ENCODE assay signal across 8 mouse cellular contexts in genomic region chr9:106452351-106452750, GRCm38 (mm10). TPM values are rescaled to one million over a fixed set of nuclear protein-coding genes. Genes with fewer than 3 reads are reported as not detected.
DNase-seq lines count a peak whose midpoint lies in the region; ATAC-seq and TF ChIP-seq lines count a peak whose summit lies in the region.
"Had no signal": no experiment of that assay in that cellular context is flagged by ENCODE, and none has a peak within 500 bp of the region (broad histone marks: within the 10 kb centered on the region; RNA-seq: fewer than 3 reads in every experiment).

No protein-coding gene starts in this region.

- peaks cover 34% of the 10 kb centered on the region for H3K79me2 ChIP-seq in myocyte (ENCODE audit: control insufficient read depth, insufficient read depth)

- no peak for ATAC-seq in forebrain, embryonic 11.5 days (replicated peaks; ENCODE audit: low FRiP score)
- no peak for ATAC-seq in intestine, embryonic 15.5 days

- TF ChIP-seq CTCF in layer of hippocampus, adult 2 months (conservative IDR thresholded peaks at IDR 0.05): no peak

- WGBS in forebrain, embryonic 11.5 days: 20% methylated on average over 6 of the region's 6 CpGs
- WGBS in intestine, embryonic 15.5 days: 37% methylated on average over 6 of the region's 6 CpGs

- H3K27me3 ChIP-seq in forebrain, embryonic 11.5 days (ENCODE audit: control insufficient read depth, insufficient read depth, low read length): no peaks in the 10 kb centered on the region
- H3K27me3 ChIP-seq in intestine, embryonic 15.5 days (replicated peaks): no peaks in the 10 kb centered on the region
- H3K27me3 ChIP-seq in myocyte (ENCODE audit: control insufficient read depth, insufficient read depth, insufficient read length): no peaks in the 10 kb centered on the region

- peak overlapping the region; percentile 97; the same call in 1 of the 2 replicates for H3K27ac ChIP-seq in layer of hippocampus, adult 2 months
- H3K27ac ChIP-seq in forebrain, embryonic 11.5 days (ENCODE audit: low read depth, low read length): peak overlapping the region; percentile 89
- no peak overlapping the region for H3K27ac ChIP-seq in intestine, embryonic 15.5 days

- peak overlapping the region; percentile 98 for H3K9ac ChIP-seq in forebrain, embryonic 11.5 days (ENCODE audit: low read length)
- H3K9ac ChIP-seq in intestine, embryonic 15.5 days: no peak overlapping the region

- H3K9me3 ChIP-seq in forebrain, embryonic 11.5 days (ENCODE audit: control insufficient read depth, low read length): no peaks in the 10 kb centered on the region
- H3K9me3 ChIP-seq in intestine, embryonic 15.5 days: no peaks in the 10 kb centered on the region

- no peak for TF ChIP-seq POLR2A in myocyte (IDR thresholded peaks at IDR 0.05; ENCODE audit: insufficient read length, low read depth)

- peak overlapping the region; percentile 73 for H3K4me2 ChIP-seq in forebrain, embryonic 11.5 days (ENCODE audit: low read depth, low read length, severe bottlenecking)
- H3K4me2 ChIP-seq in intestine, embryonic 15.5 days (replicated peaks): peak overlapping the region; percentile 93
- peak overlapping the region; percentile 93 for H3K4me2 ChIP-seq in myocyte (ENCODE audit: low read depth)

- H3K36me3 ChIP-seq in forebrain, embryonic 11.5 days (ENCODE audit: control insufficient read depth, insufficient read depth, low read length): no peaks in the 10 kb centered on the region
- H3K36me3 ChIP-seq in intestine, embryonic 15.5 days: no peaks in the 10 kb centered on the region
- H3K36me3 ChIP-seq in myocyte (ENCODE audit: control insufficient read depth, insufficient read depth): no peaks in the 10 kb centered on the region

- no peak for DNase-seq in layer of hippocampus, adult 2 months (ENCODE audit: low spot score in 2 of 2)
- no peak for DNase-seq in layer of hippocampus, adult 18-20 months (ENCODE audit: low spot score in 2 of 2)
- no peak for DNase-seq in forebrain, embryonic 11.5 days (ENCODE audit: low spot score)
- no peak for DNase-seq in thymus, adult 18-20 months
- DNase-seq in spleen, postnatal 4 days (ENCODE audit: low spot score in 2 of 2): no peak

- H3ac ChIP-seq in myocyte (ENCODE audit: control insufficient read depth, insufficient read length): no peak overlapping the region

- H3K4me1 ChIP-seq in forebrain, embryonic 11.5 days (replicated peaks; ENCODE audit: control insufficient read depth, insufficient read depth, low read length): peaks cover 46% of the 10 kb centered on the region
- peaks cover 81% of the 10 kb centered on the region for H3K4me1 ChIP-seq in intestine, embryonic 15.5 days (replicated peaks)

- H3K4me3 ChIP-seq in layer of hippocampus, adult 2 months: peak overlapping the region; percentile 71; the same call in 1 of the 2 replicates
- peak overlapping the region; percentile 85 for H3K4me3 ChIP-seq in forebrain, embryonic 11.5 days (ENCODE audit: low read depth, low read length)
- H3K4me3 ChIP-seq in intestine, embryonic 15.5 days (replicated peaks): peak overlapping the region; percentile 66; the same call in 1 of the 2 replicates
- peak overlapping the region; percentile 75 for H3K4me3 ChIP-seq in myocyte

TF ChIP-seq in myocyte, 11 proteins besides CTCF, POLR2A, EP300 and RAD21:
- no peak for TF ChIP-seq E2F4 (IDR thresholded peaks at IDR 0.05; ENCODE audit: insufficient read depth)
- TF ChIP-seq USF1 (IDR thresholded peaks at IDR 0.05; ENCODE audit: low read depth): no peak
- TF ChIP-seq CEBPB (IDR thresholded peaks at IDR 0.05; ENCODE audit: insufficient read depth, poor library complexity, severe bottlenecking): no peak
- no peak for TF ChIP-seq MYOD1 (IDR thresholded peaks at IDR 0.05; ENCODE audit: control insufficient read depth in 1 of 3, insufficient read length in 2 of 3, low read depth in 2 of 3)
- TF ChIP-seq POLR2AphosphoS2 (IDR thresholded peaks at IDR 0.05; ENCODE audit: insufficient read length, low read depth): no peak
- no peak for TF ChIP-seq TCF3 (IDR thresholded peaks at IDR 0.05; ENCODE audit: insufficient read length, low read depth)
- no peak for TF ChIP-seq MAX (IDR thresholded peaks at IDR 0.05; ENCODE audit: low read depth)
- TF ChIP-seq REST (IDR thresholded peaks at IDR 0.05; ENCODE audit: insufficient read depth, insufficient read length): no peak
- TF ChIP-seq MYOG (IDR thresholded peaks at IDR 0.05; ENCODE audit: control insufficient read depth in 1 of 3, insufficient read depth in 1 of 3, insufficient read length in 2 of 3, low read depth in 2 of 3): no peak
- no peak for TF ChIP-seq TCF12 (IDR thresholded peaks at IDR 0.05; ENCODE audit: insufficient read depth, poor library complexity, severe bottlenecking)
- no peak for TF ChIP-seq SRF (IDR thresholded peaks at IDR 0.05; ENCODE audit: control insufficient read depth, insufficient read length, low read depth)

RNA-seq across cellular contexts. Expression of gene Pcbp4, which starts 0.7 kb away (rescaled TPM):
- 100 to 1,000 TPM; 187 to 205 TPM for total RNA-seq in layer of hippocampus, adult 2 months (2021)
- 100 to 1,000 TPM; 186 to 198 TPM for total RNA-seq in layer of hippocampus, adult 18-20 months (2021)
- polyA plus RNA-seq in forebrain, embryonic 11.5 days (2014; fragmentation: Nextera tagmentation; extraction: Ambion mirVana): 300 and 309 TPM in 2 replicates
- polyA plus RNA-seq in intestine, embryonic 15.5 days (2015; fragmentation: Nextera tagmentation; extraction: Ambion mirVana): 43.7 and 49.5 TPM in 2 replicates
- 274 TPM for polyA plus RNA-seq in myocyte (2012; fragmentation: generic; extraction: Trizol)

RNA-seq across cellular contexts. Expression of gene Abhd14a, which starts 4.9 kb away (rescaled TPM):
- 10 to 100 TPM; 39.0 to 39.4 TPM for total RNA-seq in layer of hippocampus, adult 2 months (2021)
- total RNA-seq in layer of hippocampus, adult 18-20 months (2021): 10 to 100 TPM; 32.1 to 34.9 TPM
- polyA plus RNA-seq in forebrain, embryonic 11.5 days (2014; fragmentation: Nextera tagmentation; extraction: Ambion mirVana): 38.3 and 41.0 TPM in 2 replicates
- polyA plus RNA-seq in intestine, embryonic 15.5 days (2015; fragmentation: Nextera tagmentation; extraction: Ambion mirVana): 49.1 and 51.0 TPM in 2 replicates
- 19.2 TPM for polyA plus RNA-seq in myocyte (2012; fragmentation: generic; extraction: Trizol)

RNA-seq across cellular contexts. Expression of gene Abhd14b, which starts 5.1 kb away (rescaled TPM):
- 10 to 100 TPM; 13.9 to 17.0 TPM for total RNA-seq in layer of hippocampus, adult 2 months (2021)
- total RNA-seq in layer of hippocampus, adult 18-20 months (2021): 10 to 100 TPM; 11.6 to 12.2 TPM
- 4.6 and 4.7 TPM in 2 replicates for polyA plus RNA-seq in forebrain, embryonic 11.5 days (2014; fragmentation: Nextera tagmentation; extraction: Ambion mirVana)
- polyA plus RNA-seq in intestine, embryonic 15.5 days (2015; fragmentation: Nextera tagmentation; extraction: Ambion mirVana): 25.4 and 31.8 TPM in 2 replicates
- polyA plus RNA-seq in myocyte (2012; fragmentation: generic; extraction: Trizol): 4.2 TPM

RNA-seq across cellular contexts. Expression of gene Gpr62, which starts 13.4 kb away (rescaled TPM):
- 10 to 100 TPM; 11.6 to 12.4 TPM for total RNA-seq in layer of hippocampus, adult 2 months (2021)
- total RNA-seq in layer of hippocampus, adult 18-20 months (2021): 10 to 100 TPM; 12.4 to 12.7 TPM
- 0.19 and 0.71 TPM in 2 replicates for polyA plus RNA-seq in forebrain, embryonic 11.5 days (2014; fragmentation: Nextera tagmentation; extraction: Ambion mirVana)
- polyA plus RNA-seq in intestine, embryonic 15.5 days (2015; fragmentation: Nextera tagmentation; extraction: Ambion mirVana): 0.20 and 0.45 TPM in 2 replicates
- polyA plus RNA-seq in myocyte (2012; fragmentation: generic; extraction: Trizol): 0.46 TPM
- total RNA-seq: megakaryocyte, adult 5-6 weeks had no signal

RNA-seq across cellular contexts. Expression of gene Acy1, which starts 14.2 kb away (rescaled TPM):
- total RNA-seq in layer of hippocampus, adult 2 months (2021): 10 to 100 TPM; 15.5 to 16.1 TPM
- 10 to 100 TPM; 14.3 to 16.8 TPM for total RNA-seq in layer of hippocampus, adult 18-20 months (2021)
- 39.5 and 43.4 TPM in 2 replicates for polyA plus RNA-seq in forebrain, embryonic 11.5 days (2014; fragmentation: Nextera tagmentation; extraction: Ambion mirVana)
- polyA plus RNA-seq in intestine, embryonic 15.5 days (2015; fragmentation: Nextera tagmentation; extraction: Ambion mirVana): 47.7 and 48.7 TPM in 2 replicates
- 18.1 TPM for polyA plus RNA-seq in myocyte (2012; fragmentation: generic; extraction: Trizol)
